Mouse (Mus musculus): ENCODE measurements around the gene Nmnat3. TPM values are rescaled to one million over a fixed set of nuclear protein-coding genes. Genes with fewer than 3 reads are reported as not detected.

Nmnat3 gene
- total RNA-seq, 2 experiments from 2014 or later, result 40.2 to 51.1 TPM

DNA sequence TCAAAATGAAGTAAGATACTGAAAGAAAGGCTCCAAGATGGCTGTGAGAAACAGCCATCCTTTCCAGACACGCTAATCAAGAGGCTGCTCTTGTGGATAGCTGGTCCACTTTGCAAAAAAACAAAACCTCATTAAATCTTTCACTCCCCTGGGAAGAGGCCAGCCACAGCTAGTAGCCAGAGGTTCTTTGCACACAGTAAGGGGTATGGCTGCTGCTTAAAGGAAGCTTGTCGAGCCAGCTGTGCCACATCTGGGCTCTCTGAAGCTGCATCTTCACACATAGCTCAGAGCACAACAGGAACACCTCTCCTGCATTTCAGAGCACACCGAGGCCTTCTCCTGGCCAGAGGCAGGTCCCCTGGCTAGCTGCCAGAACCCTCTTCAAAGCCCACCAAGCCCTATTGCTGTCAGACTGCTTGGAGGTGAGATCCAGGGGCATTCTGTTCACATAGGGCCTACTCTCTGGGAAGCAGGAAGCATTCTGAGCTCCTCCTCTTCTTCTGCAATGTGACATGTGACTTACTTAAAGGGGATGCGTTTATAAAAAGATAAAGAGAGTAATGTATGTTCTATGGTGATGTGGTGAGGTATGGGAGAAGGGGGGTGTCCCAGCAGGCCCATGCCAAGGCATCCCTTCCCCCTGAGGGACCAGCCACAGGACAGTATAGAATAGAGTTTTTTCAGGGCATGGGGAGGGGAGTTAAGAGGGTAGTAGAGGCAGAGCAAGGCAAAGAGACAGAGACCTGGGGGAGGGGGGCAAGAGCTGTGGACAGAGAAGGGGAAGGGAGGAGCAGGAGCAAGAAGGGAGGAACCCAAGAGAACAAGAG lies 63.3 kb downstream of the Nmnat3 start:
- no peak for ATAC-seq (replicated peaks; ENCODE audit: low FRiP score, poor library complexity, severe bottlenecking)

DNA sequence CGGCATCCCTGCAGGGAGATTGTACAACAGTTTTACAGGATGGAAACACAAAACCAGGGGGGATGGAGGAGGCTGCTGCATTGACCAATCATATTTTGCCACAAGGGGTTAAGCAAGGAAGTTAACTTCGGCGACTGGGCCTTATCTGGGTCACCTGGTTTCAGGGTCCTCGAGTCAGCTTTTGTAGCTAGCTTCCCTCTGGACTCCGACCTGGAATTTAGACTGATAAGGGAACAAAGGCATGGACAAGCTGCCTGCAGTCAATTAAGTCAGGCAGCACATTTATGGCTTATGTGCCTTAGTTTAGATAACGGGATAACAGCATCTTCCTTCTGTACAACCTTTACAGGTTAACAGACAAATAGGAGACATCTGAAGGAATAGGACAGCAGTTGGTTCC lies 65.1 kb downstream of the Nmnat3 start:
- no peak for ATAC-seq (replicated peaks; ENCODE audit: low FRiP score, poor library complexity, severe bottlenecking)

DNA sequence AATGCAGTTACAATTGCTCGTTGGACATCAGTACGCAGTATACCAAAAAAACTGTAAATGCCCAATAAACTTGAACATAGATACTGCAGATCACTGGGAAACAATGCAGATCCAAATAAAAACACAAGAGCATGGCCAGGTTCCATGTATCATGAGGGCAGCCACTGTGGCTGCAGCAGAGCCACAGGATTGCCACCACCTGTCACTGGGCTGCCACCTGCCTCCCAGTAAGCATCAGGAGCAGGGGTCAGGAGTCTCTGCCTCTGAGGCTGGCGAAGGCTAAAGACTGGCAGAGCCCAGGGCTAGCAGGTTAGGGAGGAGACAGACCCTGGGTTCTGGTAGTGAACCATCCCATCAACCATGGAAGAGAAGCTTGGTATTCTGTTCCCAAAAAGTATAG lies 67.7 kb downstream of the Nmnat3 start:
- no peak for ATAC-seq (replicated peaks; ENCODE audit: low FRiP score, poor library complexity, severe bottlenecking)

DNA sequence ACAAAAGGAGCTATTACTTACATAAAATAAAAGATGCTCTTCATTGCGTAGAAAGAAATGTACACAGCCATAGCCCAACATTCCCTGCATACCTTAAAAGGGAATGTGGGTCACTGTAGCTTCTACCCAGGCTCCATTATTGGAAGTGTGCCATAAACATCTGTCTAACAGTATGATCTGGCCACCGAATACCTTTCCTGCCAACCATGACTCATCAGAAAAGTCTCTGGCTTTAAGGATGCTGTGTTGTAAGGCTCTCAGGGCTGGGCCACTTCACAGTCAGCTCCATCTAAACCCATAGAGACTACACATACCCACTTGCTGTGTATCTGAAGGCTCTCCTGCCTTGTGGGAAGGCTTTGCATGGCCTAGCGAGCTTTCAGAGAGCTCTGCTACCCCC lies 73.8 kb downstream of the Nmnat3 start:
- peak; percentile 53; the same call in 1 of the 2 replicates for ATAC-seq (replicated peaks; ENCODE audit: low FRiP score, poor library complexity, severe bottlenecking)

DNA sequence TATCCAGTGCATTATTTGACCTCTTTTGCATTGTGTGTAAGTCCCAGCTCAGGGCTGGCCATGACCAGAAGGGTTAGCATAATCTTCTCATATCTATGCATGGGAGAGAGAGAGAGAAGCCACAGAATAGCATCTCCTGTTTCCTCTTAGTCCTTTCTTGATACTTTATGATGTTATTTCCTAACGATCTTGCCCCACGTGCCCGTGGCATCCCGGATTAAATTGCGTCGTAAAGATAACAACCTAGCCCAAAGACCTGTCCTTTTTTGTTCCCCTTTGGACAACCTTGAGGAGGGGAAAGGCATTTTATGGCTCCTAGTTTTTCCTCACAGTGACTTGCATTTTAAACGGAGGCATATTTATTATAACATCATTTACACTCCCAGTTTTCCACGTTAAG lies 78.8 kb downstream of the Nmnat3 start:
- ATAC-seq (replicated peaks; ENCODE audit: low FRiP score, poor library complexity, severe bottlenecking), result no peak

DNA sequence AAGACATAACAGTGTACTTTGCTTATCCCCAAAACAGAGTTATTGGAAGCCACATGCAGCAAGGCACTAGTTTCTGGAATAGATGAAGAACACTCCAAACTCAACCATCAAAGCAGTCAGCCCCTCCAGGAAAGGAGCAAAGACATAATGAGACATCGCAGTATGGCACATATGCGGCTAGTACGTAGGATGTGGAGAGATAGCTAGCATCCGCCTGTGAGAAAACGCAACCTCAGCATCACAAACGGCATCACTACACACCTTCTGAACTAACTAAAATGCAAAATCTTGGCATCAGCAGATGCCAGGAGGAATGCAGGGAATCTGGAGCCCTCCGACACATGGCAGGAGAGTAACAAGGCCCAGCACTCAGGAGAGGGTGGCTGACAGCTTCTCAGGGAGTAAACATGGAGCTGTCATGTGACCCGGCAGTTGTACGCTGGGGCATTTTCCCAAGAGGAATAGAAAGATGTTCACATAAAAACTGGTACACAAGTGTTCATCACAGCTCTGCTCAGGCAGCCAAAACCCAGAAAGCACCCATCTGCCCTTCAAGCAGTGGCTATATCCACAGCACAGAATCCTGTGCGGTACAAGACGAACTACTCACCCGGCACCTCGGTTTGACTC lies 80.2 kb downstream of the Nmnat3 start:
- no peak for ATAC-seq (replicated peaks; ENCODE audit: low FRiP score, poor library complexity, severe bottlenecking)

DNA sequence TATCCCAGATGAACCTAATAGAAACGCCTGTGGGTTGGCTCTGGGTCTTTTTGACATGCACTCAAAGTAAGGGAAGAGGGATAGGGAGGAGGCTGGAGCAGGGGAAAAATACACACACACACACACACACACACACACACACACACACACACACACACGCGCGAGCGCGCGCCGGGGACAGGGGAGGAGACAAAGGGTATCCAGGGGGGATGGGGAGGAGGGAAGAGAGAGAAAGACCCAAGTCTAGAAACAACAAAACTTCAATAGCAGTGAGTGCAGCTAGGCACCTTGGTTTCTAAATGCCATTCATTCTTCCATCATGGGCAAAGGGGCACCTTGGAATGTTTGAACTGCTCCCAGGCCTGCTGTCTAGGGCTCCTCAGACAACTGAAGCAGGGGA lies 82.5 kb downstream of the Nmnat3 start:
- no peak for ATAC-seq (replicated peaks; ENCODE audit: low FRiP score, poor library complexity, severe bottlenecking)

DNA sequence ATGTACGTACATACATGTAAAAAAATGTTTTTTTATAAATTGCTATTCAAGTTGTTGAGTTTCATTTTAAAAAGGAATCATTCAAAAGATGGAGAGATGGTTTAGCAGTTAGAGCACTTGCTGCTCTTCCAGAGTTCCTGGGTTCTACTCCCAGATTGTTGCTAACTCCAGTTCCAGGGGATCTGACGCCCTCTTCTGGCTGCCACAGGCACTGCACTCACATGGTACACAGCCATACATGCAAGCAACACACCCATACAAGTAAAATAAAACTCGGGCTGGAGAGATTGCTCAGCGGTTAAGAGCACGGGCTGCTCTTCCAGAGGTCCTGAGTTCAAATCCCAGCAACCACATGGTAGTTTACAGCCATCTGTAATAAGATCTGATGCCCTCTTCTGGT lies 86.1 kb downstream of the Nmnat3 start:
- no peak for ATAC-seq (replicated peaks; ENCODE audit: low FRiP score, poor library complexity, severe bottlenecking)

DNA sequence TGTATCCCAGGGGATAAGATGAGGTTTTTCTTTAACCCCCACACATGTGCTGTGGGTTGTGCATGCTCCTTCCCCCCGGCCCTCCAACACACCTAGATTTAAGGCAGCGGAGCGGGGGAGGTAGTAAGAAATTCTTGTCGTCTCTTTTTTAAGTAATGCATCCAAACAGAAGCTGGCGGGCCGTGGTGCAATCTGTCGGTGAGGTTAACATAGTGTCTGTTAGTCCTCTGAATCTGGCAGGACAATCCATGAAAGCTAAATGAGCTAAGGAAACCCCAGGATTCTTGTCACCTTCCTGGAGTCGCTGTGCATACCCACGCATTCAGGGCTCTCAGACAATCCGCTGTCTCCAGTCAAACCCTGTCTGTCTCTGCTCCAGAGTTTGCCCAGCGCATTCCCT lies 87.7 kb downstream of the Nmnat3 start:
- ATAC-seq (replicated peaks; ENCODE audit: low FRiP score, poor library complexity, severe bottlenecking), result no peak

DNA sequence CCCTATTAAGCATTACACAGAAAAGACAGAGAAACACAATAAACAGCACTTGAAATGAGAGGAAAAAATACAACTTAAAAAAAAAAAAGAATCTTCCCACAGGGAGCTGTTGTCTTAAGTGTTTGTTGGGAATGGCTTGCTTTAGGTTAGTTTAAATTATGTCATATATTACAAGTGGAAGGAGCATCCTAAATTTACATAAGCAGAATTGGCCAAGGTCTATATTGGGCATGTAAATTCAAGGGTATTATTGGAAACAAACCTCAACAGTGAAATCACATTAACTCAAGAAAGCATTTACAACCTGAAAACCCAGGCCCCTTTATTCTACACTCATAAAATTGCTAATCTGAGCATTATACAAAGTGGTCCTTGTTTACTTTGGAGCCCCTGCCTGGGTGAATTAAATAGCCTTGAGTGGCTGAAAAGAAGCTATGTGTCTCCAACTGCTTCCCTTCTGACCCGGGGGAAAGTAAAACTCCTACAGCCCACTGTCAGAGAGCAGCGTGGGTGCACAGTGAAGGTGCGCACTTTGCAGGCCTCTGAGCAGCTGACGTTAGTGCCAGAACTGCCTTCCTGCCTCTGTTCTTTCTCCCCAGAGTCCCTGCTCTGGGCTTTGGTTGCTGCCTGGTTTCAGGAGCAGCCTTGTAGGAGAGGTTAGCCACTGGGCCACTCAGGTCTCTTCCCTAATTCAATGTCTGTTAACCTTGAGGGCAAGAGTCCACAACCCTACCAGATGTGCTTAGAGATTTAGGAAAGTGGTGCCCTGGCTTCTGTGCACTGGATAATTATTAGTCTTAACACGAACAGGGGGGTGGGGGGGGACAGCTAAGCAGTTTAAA lies 88.3 kb downstream of the Nmnat3 start:
- no peak for ATAC-seq (replicated peaks; ENCODE audit: low FRiP score, poor library complexity, severe bottlenecking)

DNA sequence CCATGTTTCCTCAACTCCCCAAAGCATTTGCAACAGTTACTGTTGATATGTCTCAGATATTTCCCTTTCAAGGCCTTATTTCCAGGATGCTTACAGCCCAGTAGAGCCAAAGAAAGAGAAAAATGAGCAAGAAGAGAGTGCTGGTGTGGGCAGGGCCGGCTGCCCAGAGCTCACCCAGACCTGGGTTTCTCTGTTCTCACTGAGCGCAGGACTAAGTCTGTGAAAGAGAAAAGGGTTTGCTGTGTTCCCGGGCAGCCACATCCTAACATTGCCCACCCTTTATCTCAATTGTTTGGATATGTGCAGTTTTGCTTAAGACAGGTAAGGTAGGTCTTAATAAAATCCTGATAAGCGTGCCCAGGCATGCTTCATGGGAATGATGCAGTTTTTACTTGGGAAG lies 92.5 kb downstream of the Nmnat3 start:
- no peak for ATAC-seq (replicated peaks; ENCODE audit: low FRiP score, poor library complexity, severe bottlenecking)

DNA sequence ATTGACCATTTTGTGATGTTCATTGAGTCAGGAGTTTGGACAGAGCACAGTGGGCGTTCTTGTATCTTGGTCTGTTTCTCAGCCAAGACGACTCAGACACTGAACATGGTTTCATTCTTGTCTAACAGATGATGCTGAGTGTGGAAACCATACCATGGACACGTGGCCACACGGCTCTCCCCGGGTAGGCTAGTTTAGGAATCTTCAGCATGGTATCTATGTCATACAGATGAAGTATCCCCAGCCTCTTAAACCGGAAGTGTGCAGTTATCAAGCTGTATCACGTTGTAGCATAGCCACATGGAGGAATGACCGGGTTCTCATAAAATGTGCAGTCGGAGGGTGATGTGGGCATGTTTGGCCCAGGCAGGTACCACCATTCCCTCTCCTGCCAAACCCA lies 93.4 kb downstream of the Nmnat3 start:
- ATAC-seq (replicated peaks; ENCODE audit: low FRiP score, poor library complexity, severe bottlenecking), result peak; percentile 28; the same call in 1 of the 2 replicates

DNA sequence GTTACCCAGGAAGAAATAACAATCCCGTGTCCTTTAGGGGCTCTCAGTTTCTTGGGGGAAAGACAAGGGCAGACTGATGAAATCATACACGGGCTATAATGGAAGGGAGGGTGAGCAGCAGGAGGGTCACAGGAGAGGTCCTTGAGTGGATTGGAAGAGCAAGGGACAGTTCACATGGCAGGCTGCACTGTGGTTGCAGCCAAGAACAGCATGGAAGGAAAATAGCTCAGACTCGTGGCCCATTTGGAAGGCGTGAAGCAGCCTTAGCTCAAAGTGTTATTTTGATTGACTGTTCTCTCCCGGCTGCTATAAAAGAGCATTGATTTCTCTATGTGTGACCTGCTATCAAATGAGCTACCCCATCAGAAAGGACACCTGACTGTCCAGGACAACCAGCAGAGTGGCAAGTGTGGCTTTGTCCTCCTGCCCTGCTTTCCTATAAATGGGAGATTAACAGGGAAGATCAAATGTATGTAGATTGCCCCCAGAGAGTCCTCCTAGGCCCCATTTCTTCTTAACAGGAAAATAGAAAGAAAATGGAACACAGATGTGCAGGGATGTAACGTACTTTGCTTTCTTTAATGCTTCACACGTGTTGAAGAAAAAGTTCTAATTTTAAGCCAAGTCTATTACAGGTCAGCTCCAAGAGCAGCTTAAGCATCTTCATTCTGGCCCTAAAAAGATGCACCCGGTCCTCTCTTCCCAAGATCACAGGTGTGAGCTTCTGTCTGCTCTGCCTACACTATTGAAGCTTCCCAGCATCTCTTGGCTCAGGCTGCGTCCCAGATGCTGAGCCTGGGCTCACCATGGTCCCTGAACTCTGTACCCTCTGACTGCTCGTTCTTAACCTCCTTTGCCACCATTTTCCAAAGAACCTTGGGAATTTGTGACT lies 100.8 kb downstream of the Nmnat3 start:
- no peak for ATAC-seq (replicated peaks; ENCODE audit: low FRiP score, poor library complexity, severe bottlenecking)

DNA sequence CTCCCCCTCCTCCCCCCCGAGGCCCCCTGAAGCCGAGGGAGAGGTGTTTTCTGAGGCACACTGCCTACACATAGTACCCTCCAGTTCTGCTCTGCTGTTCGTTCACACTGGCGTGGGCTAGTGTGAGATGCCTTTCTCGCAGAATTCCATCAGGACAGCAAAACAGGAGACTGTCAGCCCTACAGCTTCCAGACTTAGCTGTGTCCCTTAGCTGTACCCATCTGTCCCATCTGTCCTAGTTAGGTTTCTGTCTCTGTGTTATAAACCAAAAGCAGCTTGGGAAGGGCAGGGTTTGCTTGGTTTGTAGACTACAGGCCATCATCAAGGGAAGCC lies 101.4 kb downstream of the Nmnat3 start:
- ATAC-seq (replicated peaks; ENCODE audit: low FRiP score, poor library complexity, severe bottlenecking), result no peak

DNA sequence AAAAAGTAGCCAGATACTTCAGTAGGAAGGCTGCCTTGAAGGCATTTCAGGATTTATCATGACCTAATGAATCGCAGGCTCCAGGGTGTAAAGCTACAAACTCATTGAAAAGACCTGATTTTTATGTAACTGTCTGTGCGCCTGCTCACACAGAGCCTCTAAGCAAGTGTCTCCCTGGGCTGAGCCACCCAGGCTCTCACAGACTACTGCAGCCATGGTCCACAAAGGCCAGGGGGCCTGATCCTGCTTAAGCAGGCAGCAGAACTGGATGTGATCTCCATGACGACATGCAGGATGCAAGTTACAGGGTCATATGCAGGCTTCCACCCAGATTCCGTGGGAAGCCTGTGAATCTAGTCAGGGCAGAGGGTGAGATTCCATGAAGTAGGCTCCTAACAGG lies 106.3 kb downstream of the Nmnat3 start:
- no peak for ATAC-seq (replicated peaks; ENCODE audit: low FRiP score, poor library complexity, severe bottlenecking)

DNA sequence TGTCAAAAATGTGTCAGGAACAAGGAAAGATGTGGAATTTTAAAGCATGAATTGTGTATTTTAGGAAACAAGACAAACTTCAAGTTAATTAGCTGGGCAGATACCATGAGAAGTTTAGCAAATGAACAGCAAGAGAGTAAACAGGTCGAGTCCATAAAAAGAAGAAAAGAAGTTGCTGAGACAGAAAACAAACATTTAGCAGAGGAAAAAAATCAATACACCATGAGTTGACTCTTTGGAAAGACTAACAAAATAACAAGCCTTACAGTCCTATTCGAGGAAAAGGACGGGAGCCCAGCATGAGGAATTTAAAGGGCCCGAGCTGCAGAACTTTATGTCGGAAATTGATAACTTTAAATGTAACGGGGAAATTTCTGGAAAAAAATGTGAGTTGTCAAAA lies 110.0 kb downstream of the Nmnat3 start:
- ATAC-seq (replicated peaks; ENCODE audit: low FRiP score, poor library complexity, severe bottlenecking), result no peak

DNA sequence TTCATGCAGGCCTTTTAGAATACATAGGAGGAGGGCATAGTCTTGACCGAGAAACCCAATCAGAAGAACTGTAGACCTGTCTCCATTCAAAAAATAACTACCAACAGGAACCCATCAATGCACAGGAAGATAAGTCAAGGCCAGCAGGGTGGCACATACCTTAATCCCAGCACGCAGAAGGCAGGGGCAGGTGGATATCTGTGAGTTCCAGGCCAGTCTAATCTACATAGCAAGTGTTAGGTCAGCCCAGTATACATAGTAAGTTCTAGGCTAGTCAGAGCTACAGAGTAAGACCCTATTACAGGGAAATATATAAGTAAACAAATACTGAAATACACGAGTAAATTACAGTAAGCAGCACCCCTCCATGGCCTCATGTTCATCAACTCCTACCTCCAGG lies 110.6 kb downstream of the Nmnat3 start:
- no peak for ATAC-seq (replicated peaks; ENCODE audit: low FRiP score, poor library complexity, severe bottlenecking)

DNA sequence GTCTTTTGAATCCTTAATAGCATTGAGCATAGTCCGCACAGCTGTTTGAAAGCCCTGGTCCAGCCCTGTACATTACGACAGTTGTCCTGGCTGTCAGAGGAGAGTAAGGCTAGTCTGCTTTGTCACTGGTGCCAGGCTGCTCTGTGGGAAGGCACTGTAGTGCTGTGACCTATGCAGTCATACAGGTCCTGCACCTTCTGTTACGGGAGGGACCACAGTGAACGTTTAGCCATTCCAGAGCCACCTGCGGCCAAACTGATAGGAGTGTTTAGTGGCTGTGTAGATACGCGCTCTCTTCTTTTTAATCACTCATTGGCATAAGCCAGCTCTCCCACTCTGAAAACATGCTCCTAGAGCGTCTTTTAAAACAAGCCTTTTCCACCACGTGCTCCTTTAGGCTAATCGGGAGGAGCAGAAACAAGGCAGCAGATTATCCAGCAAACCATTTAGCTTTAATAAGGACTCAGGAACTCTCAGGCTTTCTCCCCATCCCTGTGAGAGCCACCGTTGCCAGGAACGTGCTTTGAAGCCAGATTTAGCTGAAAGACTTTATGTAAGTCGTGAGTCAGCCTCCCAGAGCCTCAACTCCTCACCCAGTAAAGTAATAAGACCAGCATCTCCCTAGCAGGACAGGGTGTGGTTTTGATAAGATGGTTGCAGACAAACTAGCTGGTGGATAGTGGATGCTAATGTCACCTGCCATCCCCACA lies 113.1 kb downstream of the Nmnat3 start:
- ATAC-seq (replicated peaks; ENCODE audit: low FRiP score, poor library complexity, severe bottlenecking), result no peak

DNA sequence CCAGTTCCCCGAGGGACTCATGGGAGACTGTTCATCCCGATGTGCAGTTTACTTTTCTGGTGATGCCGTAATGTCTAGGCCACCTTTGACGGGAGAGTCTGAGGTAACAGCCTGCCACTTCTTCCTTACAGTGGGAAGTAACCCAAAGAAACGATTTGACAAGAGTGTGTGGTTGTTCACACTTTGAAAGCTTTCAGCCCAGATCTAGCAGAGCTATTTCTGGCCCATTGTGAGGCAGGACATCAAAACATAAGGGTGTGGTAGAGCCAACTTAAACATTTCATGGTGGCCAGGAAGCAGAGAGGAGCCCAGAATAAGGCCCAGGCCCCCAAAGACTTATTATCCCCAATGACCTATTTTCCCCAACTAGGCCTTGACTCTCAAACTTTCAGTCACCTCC lies 114.4 kb downstream of the Nmnat3 start:
- no peak for ATAC-seq (replicated peaks; ENCODE audit: low FRiP score, poor library complexity, severe bottlenecking)
